Mouse (Mus musculus) stomach, embryonic 14.5 days (tissue): ENCODE data around the gene Bok. TPM values are rescaled to one million over a fixed set of nuclear protein-coding genes. Genes with fewer than 3 reads are reported as not detected.

ENCODE experiments used
- ATAC-seq: fragments of 200-750 bp; cut with Nextera tagmentation; 2 replicates; pipeline ENCODE4 v1.8.0; 2017; ENCODE audit warnings: low read depth, moderate TSS enrichment; ENCODE audit not compliant: insufficient number of reproducible peaks, insufficient read depth, low FRiP score
- H3K27ac ChIP-seq: fragments of 300-500 bp; sonication (generic); 2 replicates; pipeline ENCODE4 v1.5.1; 2014; ENCODE audit warnings: mild to moderate bottlenecking, low read length, moderate library complexity, mixed read lengths
- H3K27me3 ChIP-seq: fragments of 300-500 bp; sonication (generic); 2 replicates; pipeline ENCODE4 v1.6.1; 2014; ENCODE audit warnings: low read length, control low read depth, mixed read lengths; ENCODE audit not compliant: control insufficient read depth, insufficient read depth
- H3K36me3 ChIP-seq: fragments of 300-500 bp; sonication (generic); 2 replicates; pipeline ENCODE4 v1.6.1; 2014; ENCODE audit warnings: mild to moderate bottlenecking, control low read depth, low read length, moderate library complexity, mixed read lengths; ENCODE audit not compliant: control insufficient read depth, insufficient read depth
- H3K4me1 ChIP-seq: fragments of 300-500 bp; sonication (generic); 2 replicates; pipeline ENCODE4 v1.6.1; 2014; ENCODE audit warnings: low read length, control low read depth, mixed read lengths; ENCODE audit not compliant: control insufficient read depth, insufficient read depth
- H3K4me2 ChIP-seq: fragments of 300-500 bp; sonication (generic); replicated peaks from 2 replicates; pipeline ENCODE4 v1.6.1; 2014; ENCODE audit warnings: low read depth, low read length, control low read depth
- H3K4me3 ChIP-seq: fragments of 300-500 bp; sonication (generic); 2 replicates; pipeline ENCODE4 v1.5.1; 2014; ENCODE audit warnings: low read depth, low read length, control low read depth
- H3K9ac ChIP-seq: fragments of 300-500 bp; sonication (generic); replicated peaks from 2 replicates; pipeline ENCODE4 v1.6.1; 2014; ENCODE audit warnings: low read depth, mild to moderate bottlenecking, control low read depth, low read length, moderate library complexity, mixed read lengths
- H3K9me3 ChIP-seq: fragments of 300-500 bp; sonication (generic); 2 replicates; pipeline ENCODE4 v1.6.1; 2016; ENCODE audit warnings: low read depth, low read length, control low read depth; ENCODE audit not compliant: control insufficient read depth
- WGBS: fragments of 180-500 bp; shearing (Covaris S2); extraction: QIAGEN DNeasy Blood & Tissue Kit; methylation state at CpG from one replicate; pipeline ENCODE4 v1.1.7; 2014; 5-methylcytosine and 5-hydroxymethylcytosine counted together
- polyA plus RNA-seq: library from polyadenylated mRNA; unstranded; fragments of >200 nt; fragmentation: Nextera tagmentation; extraction: Ambion mirVana; gene quantifications from 2 replicates; pipeline ENCODE4 v1.2.1, GENCODE M21; 2014

Bok gene
- polyA plus RNA-seq, 1 experiment from 2014 or later, result 58.0 TPM

DNA sequence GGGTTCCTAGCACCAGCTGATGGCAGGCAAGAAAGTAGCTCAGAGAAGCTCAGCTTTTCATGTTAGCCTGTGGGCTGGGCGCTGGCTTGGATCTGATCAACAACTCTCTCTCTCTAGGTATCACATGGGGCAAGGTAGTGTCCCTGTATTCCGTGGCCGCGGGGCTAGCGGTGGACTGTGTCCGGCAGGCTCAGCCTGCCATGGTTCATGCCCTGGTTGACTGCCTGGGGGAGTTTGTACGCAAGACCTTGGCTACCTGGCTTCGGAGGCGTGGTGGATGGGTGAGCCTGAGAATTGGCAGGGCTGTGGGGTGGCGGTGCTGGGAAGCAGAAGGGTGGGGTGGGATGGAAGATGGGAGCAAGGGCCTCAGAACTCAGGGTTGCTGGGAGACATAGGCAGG lies 8.5 kb downstream of the Bok start:
- no peak overlapping the region for H3K27ac ChIP-seq
- H3K4me2 ChIP-seq, result no peak overlapping the region
- ATAC-seq, result no peak
- H3K9me3 ChIP-seq, result no peaks in the 10 kb centered on the region
- no peak overlapping the region for H3K9ac ChIP-seq
- no peak overlapping the region for H3K4me3 ChIP-seq
- no peaks in the 10 kb centered on the region for H3K27me3 ChIP-seq
- H3K4me1 ChIP-seq, result no peaks in the 10 kb centered on the region
- WGBS, result 92% methylated on average over 10 of the region's 10 CpGs
- H3K36me3 ChIP-seq, result peaks cover 12% of the 10 kb centered on the region; the same call in 1 of the 2 replicates

DNA sequence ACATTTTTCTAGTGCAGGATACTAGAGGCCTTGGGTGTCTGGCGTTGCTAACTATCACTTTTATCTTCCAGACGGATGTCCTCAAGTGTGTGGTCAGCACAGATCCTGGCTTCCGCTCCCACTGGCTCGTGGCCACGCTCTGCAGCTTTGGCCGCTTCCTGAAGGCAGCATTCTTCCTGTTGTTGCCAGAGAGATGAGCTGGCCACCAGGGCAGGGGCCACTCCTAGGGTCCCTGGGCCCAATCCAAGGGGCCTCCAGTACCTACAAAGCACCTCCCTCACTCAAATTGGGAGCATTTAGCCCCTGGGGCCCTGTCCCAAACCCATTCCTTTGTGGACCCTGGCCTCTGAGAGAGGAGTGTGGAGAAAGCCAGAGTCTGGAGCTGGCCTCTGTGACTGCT lies 9.5 kb downstream of the Bok start:
- no peaks in the 10 kb centered on the region for H3K27me3 ChIP-seq
- no peak overlapping the region for H3K27ac ChIP-seq
- H3K9ac ChIP-seq, result no peak overlapping the region
- H3K4me3 ChIP-seq, result no peak overlapping the region
- no peak for ATAC-seq
- H3K4me1 ChIP-seq, result no peaks in the 10 kb centered on the region
- no peaks in the 10 kb centered on the region for H3K9me3 ChIP-seq
- peaks cover 11% of the 10 kb centered on the region; the same call in 1 of the 2 replicates for H3K36me3 ChIP-seq
- 85% methylated on average over 6 of the region's 6 CpGs for WGBS
- H3K4me2 ChIP-seq, result no peak overlapping the region

DNA sequence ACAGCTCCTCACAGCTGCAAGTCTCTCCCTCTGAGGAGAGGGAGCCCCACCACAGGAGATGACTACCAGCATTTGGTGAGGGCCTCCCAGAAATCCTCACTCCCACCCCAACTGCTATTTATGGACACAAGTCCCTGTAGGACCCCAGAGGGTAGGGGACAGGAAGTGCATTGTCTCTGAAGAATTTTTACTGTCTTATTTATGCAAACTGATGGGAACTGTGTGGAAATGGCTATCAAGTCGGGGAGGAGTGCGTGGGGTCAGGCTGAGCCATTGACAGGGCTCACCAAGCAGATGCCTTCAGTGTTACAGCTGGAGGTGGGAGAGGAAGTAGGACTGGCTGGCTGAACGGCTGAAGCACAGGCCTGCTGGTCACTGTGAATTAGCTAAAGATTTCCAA lies 11.9 kb downstream of the Bok start:
- no peak overlapping the region for H3K4me2 ChIP-seq
- 37% methylated on average over 3 of the region's 3 CpGs for WGBS
- peaks cover 3% of the 10 kb centered on the region; the same call in 1 of the 2 replicates for H3K36me3 ChIP-seq
- H3K4me1 ChIP-seq, result no peaks in the 10 kb centered on the region
- no peak for ATAC-seq
- no peak overlapping the region for H3K4me3 ChIP-seq
- H3K9me3 ChIP-seq, result no peaks in the 10 kb centered on the region
- H3K27me3 ChIP-seq, result no peaks in the 10 kb centered on the region
- H3K9ac ChIP-seq, result no peak overlapping the region
- peak overlapping the region; percentile 21; the same call in 1 of the 2 replicates for H3K27ac ChIP-seq

DNA sequence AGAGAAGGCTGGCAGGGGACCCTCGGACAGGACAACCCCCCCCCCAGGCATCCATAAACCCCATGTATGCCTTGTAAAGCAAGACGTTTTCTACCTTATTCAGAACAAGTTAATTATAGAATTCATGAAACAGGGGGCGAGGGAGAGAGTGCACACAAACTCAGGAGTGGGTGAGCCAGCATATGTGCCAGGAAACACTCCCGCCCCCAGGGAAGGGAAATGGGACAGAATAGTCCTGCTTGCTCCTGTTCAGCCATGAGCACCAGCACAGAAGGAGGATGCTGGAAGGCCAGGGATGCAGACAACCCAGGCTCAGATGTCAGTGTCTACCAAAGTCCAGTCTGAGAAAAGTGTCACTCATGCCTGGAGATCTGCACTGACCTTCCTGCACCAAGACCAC lies 13.7 kb downstream of the Bok start:
- H3K4me3 ChIP-seq, result no peak overlapping the region
- no peak for ATAC-seq
- H3K36me3 ChIP-seq, result peaks cover 5% of the 10 kb centered on the region; the same call in 1 of the 2 replicates
- WGBS, result 86% methylated on average over 4 of the region's 4 CpGs
- no peak overlapping the region for H3K4me2 ChIP-seq
- no peaks in the 10 kb centered on the region for H3K4me1 ChIP-seq
- H3K9ac ChIP-seq, result no peak overlapping the region
- H3K27me3 ChIP-seq, result no peaks in the 10 kb centered on the region
- H3K9me3 ChIP-seq, result no peaks in the 10 kb centered on the region
- no peak overlapping the region for H3K27ac ChIP-seq

DNA sequence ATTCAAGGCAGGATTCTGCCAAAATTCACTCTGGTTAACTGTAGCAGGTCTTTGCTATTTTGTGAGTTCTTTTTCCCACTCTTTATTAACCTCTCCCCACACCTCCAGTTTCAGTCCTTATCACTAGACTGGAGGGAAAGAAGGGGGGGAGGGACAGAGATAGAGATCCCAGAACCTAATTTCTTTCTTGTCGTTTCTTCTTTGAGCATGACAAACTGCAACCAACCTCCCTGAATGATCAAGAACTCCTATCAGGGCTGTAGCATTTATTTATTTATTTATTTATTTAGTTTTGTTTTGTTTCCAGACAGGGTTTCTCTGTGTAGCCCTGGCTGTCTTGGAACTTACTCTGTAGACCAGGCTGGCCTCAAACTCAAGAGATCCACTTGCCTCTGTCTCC lies 16.6 kb downstream of the Bok start:
- no peaks in the 10 kb centered on the region for H3K27me3 ChIP-seq
- ATAC-seq, result no peak
- whole genome bisulfite sequencing, result 89% methylated on average over 1 of the region's 1 CpGs
- no peak overlapping the region for H3K9ac ChIP-seq
- H3K9me3 ChIP-seq, result no peaks in the 10 kb centered on the region
- peaks cover 19% of the 10 kb centered on the region; the same call in 1 of the 2 replicates for H3K36me3 ChIP-seq
- no peak overlapping the region for H3K4me3 ChIP-seq
- no peak overlapping the region for H3K27ac ChIP-seq
- no peaks in the 10 kb centered on the region for H3K4me1 ChIP-seq
- H3K4me2 ChIP-seq, result no peak overlapping the region

DNA sequence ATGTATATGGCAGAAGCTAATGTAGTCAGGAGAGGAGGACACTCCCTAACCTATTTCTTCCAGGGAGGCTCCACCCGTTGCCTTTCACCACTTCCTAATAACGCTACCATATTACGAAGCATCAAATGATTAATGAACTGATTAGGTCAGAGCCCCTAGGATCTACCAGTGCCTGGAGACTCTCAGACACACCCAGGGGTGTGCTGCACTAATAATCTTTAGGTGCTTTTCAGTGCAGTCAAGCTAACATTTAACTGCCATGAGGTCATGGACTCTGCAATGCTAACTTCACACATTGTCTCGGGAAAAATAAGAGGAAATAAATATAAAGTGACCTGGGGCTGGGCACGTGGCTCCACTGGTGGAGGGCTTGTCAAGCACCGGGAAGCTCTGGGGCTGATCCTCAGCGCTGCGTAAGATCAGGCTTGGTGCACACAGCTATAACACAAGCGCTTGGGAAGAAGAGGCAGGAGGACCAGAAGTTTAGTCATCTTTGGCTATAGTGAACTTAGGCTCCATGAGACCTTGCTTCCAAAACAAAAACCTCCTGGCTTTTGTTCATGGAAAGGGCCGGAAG lies 18.1 kb downstream of the Bok start:
- WGBS, result 81% methylated on average over 10 of the region's 10 CpGs
- ATAC-seq, result peak; percentile 57; the same call in 1 of the 2 replicates
- H3K27me3 ChIP-seq, result no peaks in the 10 kb centered on the region
- H3K4me3 ChIP-seq, result no peak overlapping the region
- H3K9me3 ChIP-seq, result no peaks in the 10 kb centered on the region
- H3K4me2 ChIP-seq, result no peak overlapping the region
- peaks cover 19% of the 10 kb centered on the region; the same call in 1 of the 2 replicates for H3K36me3 ChIP-seq
- no peaks in the 10 kb centered on the region for H3K4me1 ChIP-seq
- H3K27ac ChIP-seq, result no peak overlapping the region
- H3K9ac ChIP-seq, result no peak overlapping the region

DNA sequence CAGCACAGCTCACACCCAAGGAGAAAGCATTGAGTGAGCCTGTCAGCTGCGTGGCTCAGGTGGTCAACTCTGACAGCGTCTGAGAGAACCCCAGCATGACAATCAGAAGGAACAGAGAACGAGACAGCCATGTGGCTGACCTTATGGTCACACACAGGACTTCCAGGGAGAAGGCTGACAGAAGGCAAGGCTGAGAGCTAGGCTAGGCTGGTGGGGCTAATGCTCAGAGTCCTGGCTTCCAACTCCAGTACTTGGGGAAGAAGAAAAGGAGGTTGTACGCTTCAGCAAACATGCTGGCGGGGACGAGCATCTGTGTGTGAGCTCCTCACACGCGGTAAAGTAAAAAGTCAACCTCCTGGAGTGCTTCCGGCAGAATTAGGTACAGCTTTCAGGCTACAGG lies 18.9 kb downstream of the Bok start:
- Histone ChIP-seq H3K27ac (no peak overlapping the region), H3K4me1 (no peaks in the 10 kb centered on the region), H3K4me3 (no peak overlapping the region), H3K4me2 (no peak overlapping the region), H3K36me3 (peaks cover 19% of the 10 kb centered on the region; the same call in 1 of the 2 replicates), H3K9ac (no peak overlapping the region), H3K27me3 (no peaks in the 10 kb centered on the region), H3K9me3 (no peaks in the 10 kb centered on the region)
- no peak for ATAC-seq
- 87% methylated on average over 9 of the region's 9 CpGs for WGBS

DNA sequence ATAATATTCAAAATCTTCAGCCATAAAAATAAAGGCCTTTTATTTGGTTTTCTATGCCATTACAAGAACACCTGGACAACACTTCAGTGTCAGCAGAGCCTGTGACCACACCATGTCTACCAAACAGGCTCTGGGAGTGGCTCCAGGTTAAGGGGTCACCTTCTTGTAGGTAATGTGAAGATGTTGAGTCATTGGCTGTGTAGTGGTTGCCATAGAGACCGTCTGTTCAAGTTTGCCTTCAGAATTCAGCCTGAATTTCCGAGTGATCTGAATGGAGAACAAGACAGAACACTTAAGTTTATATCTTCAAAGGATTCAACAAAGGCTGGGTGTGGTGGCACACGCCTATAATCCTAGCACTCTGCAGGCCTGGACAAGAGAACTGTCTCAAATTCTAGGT lies 19.9 kb downstream of the Bok start:
- Histone ChIP-seq H3K9ac (no peak overlapping the region), H3K27me3 (no peaks in the 10 kb centered on the region), H3K4me2 (no peak overlapping the region), H3K4me3 (no peak overlapping the region), H3K27ac (no peak overlapping the region; the same call in 1 of the 2 replicates), H3K9me3 (no peaks in the 10 kb centered on the region), H3K36me3 (peaks cover 19% of the 10 kb centered on the region; the same call in 1 of the 2 replicates), H3K4me1 (no peaks in the 10 kb centered on the region)
- ATAC-seq, result peak; percentile 82
- WGBS, result 66% methylated on average over 3 of the region's 3 CpGs

DNA sequence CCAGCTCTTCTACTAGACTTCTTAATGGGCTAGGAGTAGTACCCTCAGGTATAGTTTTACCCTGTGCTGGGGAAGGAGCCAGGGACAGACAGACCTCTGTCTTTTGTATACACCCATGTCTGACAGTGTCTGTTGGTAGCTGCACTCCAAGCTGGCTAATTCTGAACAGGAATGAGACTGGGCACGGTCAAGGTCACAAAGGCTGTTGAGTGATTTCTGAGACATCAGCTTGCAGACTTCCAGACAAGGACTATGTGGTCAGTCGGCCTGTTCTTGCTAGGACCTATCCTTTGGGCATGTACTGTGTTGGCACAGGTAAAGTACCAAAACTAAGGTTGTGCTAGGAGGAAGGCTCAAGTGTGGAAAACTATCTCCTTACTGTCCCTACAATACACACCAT lies 30.7 kb downstream of the Bok start:
- H3K9me3 ChIP-seq, result no peaks in the 10 kb centered on the region
- H3K36me3 ChIP-seq, result peaks cover 15% of the 10 kb centered on the region; the same call in 1 of the 2 replicates
- no peak overlapping the region for H3K4me3 ChIP-seq
- no peaks in the 10 kb centered on the region for H3K27me3 ChIP-seq
- no peak overlapping the region for H3K27ac ChIP-seq
- no peak overlapping the region for H3K4me2 ChIP-seq
- ATAC-seq, result no peak
- WGBS, result 86% methylated on average over 2 of the region's 2 CpGs
- H3K9ac ChIP-seq, result no peak overlapping the region
- H3K4me1 ChIP-seq, result no peaks in the 10 kb centered on the region
